Mouse (Mus musculus) C2C12 (cell line): Measurements from ENCODE around the gene Ccdc173.

Experiments
- CTCF ChIP-seq: IDR thresholded peaks from one replicate; pipeline ENCODE4 v1.5.1; 2011; ENCODE audit not compliant: control insufficient read depth, insufficient read depth, insufficient read length
- MAX ChIP-seq: IDR thresholded peaks from one replicate; pipeline ENCODE4 v1.6.1; 2011; ENCODE audit warnings: mild to moderate bottlenecking, control low read depth
- MYOD1 ChIP-seq: IDR thresholded peaks from one replicate; pipeline ENCODE4 v1.6.1; 2011; ENCODE audit warnings: low read depth; ENCODE audit not compliant: control insufficient read depth, insufficient read length
- USF1 ChIP-seq: IDR thresholded peaks from one replicate; pipeline ENCODE4 v1.6.1; 2011; ENCODE audit warnings: low read depth, mild to moderate bottlenecking, control low read depth, moderate library complexity

- TF ChIP-seq MAX, result no peak
- no peak for TF ChIP-seq USF1
- TF ChIP-seq CTCF, result no peak
- no peak for TF ChIP-seq MYOD1
These were observed 14.4 kb upstream of the Ccdc173 start for GRCm38 (mm10) chr2:69803756-69804155.
